Mouse (Mus musculus) midbrain, embryonic 15.5 days (tissue): ENCODE results near the gene Susd6. TPM values are rescaled to one million over a fixed set of nuclear protein-coding genes. Genes with fewer than 3 reads are reported as not detected.

Experiments used
- ATAC-seq: fragments of 200-750 bp; cut with Nextera tagmentation; replicated peaks from 2 replicates; pipeline ENCODE4 v1.8.0; 2017; ENCODE audit warnings: moderate TSS enrichment
- H3K27ac ChIP-seq: fragments of 300-500 bp; sonication (generic); 2 replicates; pipeline ENCODE4 v1.5.1; 2015; ENCODE audit warnings: mild to moderate bottlenecking, inconsistent platforms
- H3K27me3 ChIP-seq: fragments of 300-500 bp; sonication (generic); replicated peaks from 2 replicates; pipeline ENCODE4 v1.6.1; 2015; ENCODE audit warnings: inconsistent platforms
- H3K36me3 ChIP-seq: fragments of 300-500 bp; sonication (generic); replicated peaks from 2 replicates; pipeline ENCODE4 v1.6.1; 2015; ENCODE audit warnings: inconsistent platforms
- H3K4me1 ChIP-seq: fragments of 300-500 bp; sonication (generic); 2 replicates; pipeline ENCODE4 v1.6.1; 2015; ENCODE audit warnings: inconsistent platforms
- H3K4me2 ChIP-seq: fragments of 300-500 bp; sonication (generic); 2 replicates; pipeline ENCODE4 v1.6.1; 2015; ENCODE audit warnings: inconsistent platforms, mild to moderate bottlenecking, moderate library complexity
- H3K4me3 ChIP-seq: fragments of 300-500 bp; sonication (generic); 2 replicates; pipeline ENCODE4 v1.5.1; 2015; ENCODE audit warnings: mild to moderate bottlenecking, inconsistent platforms
- H3K9ac ChIP-seq: fragments of 300-500 bp; sonication (generic); 2 replicates; pipeline ENCODE4 v1.6.1; 2015; ENCODE audit warnings: mild to moderate bottlenecking, inconsistent platforms
- H3K9me3 ChIP-seq: fragments of 300-500 bp; sonication (generic); 2 replicates; pipeline ENCODE4 v1.6.1; 2016; ENCODE audit warnings: inconsistent platforms
- WGBS: fragments of 180-500 bp; shearing (Covaris S2); methylation state at CpG from one replicate; pipeline ENCODE4 v1.1.7; 2015; ENCODE audit warnings: mixed read lengths; 5-methylcytosine and 5-hydroxymethylcytosine counted together
- polyA plus RNA-seq: library from polyadenylated mRNA; unstranded; fragments of >200 nt; fragmentation: Nextera tagmentation; extraction: Ambion mirVana; gene quantifications from 2 replicates; pipeline ENCODE4 v1.2.1, GENCODE M21; 2015

The Susd6 gene
- polyA plus RNA-seq, 1 experiment from 2014 or later, result 13.6 TPM

GRCm38 (mm10) chr12:80877215-80878092, 87.1 kb downstream of the Susd6 start:
- Histone ChIP-seq H3K4me3 (no peak overlapping the region), H3K9ac (no peak overlapping the region), H3K36me3 (peaks cover 18% of the 10 kb centered on the region; the same call in 1 of the 2 replicates), H3K27ac (no peak overlapping the region), H3K27me3 (no peaks in the 10 kb centered on the region), H3K4me1 (no peaks in the 10 kb centered on the region), H3K4me2 (no peak overlapping the region), H3K9me3 (no peaks in the 10 kb centered on the region)
- 85% methylated on average over 7 of the region's 7 CpGs for WGBS
- ATAC-seq, result no peak

GRCm38 (mm10) chr12:80878093-80878430, 87.8 kb downstream of the Susd6 start:
- H3K4me3 ChIP-seq, result no peak overlapping the region
- H3K36me3 ChIP-seq, result peaks cover 18% of the 10 kb centered on the region; the same call in 1 of the 2 replicates
- 90% methylated on average over 6 of the region's 6 CpGs for WGBS
- H3K27ac ChIP-seq, result no peak overlapping the region
- ATAC-seq, result no peak
- H3K27me3 ChIP-seq, result no peaks in the 10 kb centered on the region
- no peaks in the 10 kb centered on the region for H3K4me1 ChIP-seq
- H3K9me3 ChIP-seq, result no peaks in the 10 kb centered on the region
- H3K9ac ChIP-seq, result no peak overlapping the region
- no peak overlapping the region for H3K4me2 ChIP-seq

GRCm38 (mm10) chr12:80878653-80879052, 88.3 kb downstream of the Susd6 start:
- Histone ChIP-seq H3K9ac (no peak overlapping the region), H3K36me3 (peaks cover 18% of the 10 kb centered on the region; the same call in 1 of the 2 replicates), H3K27me3 (no peaks in the 10 kb centered on the region), H3K4me2 (no peak overlapping the region), H3K9me3 (no peaks in the 10 kb centered on the region), H3K27ac (no peak overlapping the region), H3K4me1 (no peaks in the 10 kb centered on the region), H3K4me3 (no peak overlapping the region)
- ATAC-seq, result no peak
- WGBS, result 82% methylated on average over 3 of the region's 3 CpGs

GRCm38 (mm10) chr12:80879267-80879666, 89.0 kb downstream of the Susd6 start:
- Histone ChIP-seq H3K4me2 (no peak overlapping the region), H3K27ac (no peak overlapping the region), H3K4me1 (no peaks in the 10 kb centered on the region), H3K27me3 (no peaks in the 10 kb centered on the region), H3K9ac (no peak overlapping the region), H3K9me3 (no peaks in the 10 kb centered on the region), H3K4me3 (no peak overlapping the region), H3K36me3 (peaks cover 16% of the 10 kb centered on the region; the same call in 1 of the 2 replicates)
- 70% methylated on average over 4 of the region's 4 CpGs for WGBS
- ATAC-seq, result no peak

- peaks cover 10% of the 10 kb centered on the region; the same call in 1 of the 2 replicates for H3K36me3 ChIP-seq
- WGBS, result 94% methylated on average over 3 of the region's 3 CpGs
- H3K4me2 ChIP-seq, result no peak overlapping the region
- ATAC-seq, result no peak
- no peak overlapping the region for H3K9ac ChIP-seq
- H3K4me1 ChIP-seq, result no peaks in the 10 kb centered on the region
- H3K4me3 ChIP-seq, result no peak overlapping the region
- H3K27me3 ChIP-seq, result no peaks in the 10 kb centered on the region
- H3K27ac ChIP-seq, result no peak overlapping the region
- no peaks in the 10 kb centered on the region for H3K9me3 ChIP-seq
These were observed 90.8 kb downstream of the Susd6 start for GRCm38 (mm10) chr12:80881121-80881520.

GRCm38 (mm10) chr12:80883278-80883677, 93.0 kb downstream of the Susd6 start:
- no peak overlapping the region for H3K4me2 ChIP-seq
- no peaks in the 10 kb centered on the region for H3K4me1 ChIP-seq
- no peaks in the 10 kb centered on the region for H3K36me3 ChIP-seq
- no peaks in the 10 kb centered on the region for H3K9me3 ChIP-seq
- H3K4me3 ChIP-seq, result no peak overlapping the region
- no peak overlapping the region for H3K9ac ChIP-seq
- H3K27me3 ChIP-seq, result no peaks in the 10 kb centered on the region
- no peak overlapping the region for H3K27ac ChIP-seq
- 89% methylated on average over 3 of the region's 3 CpGs for WGBS
- no peak for ATAC-seq

GRCm38 (mm10) chr12:80883881-80884280, 93.6 kb downstream of the Susd6 start:
- 71% methylated on average over 5 of the region's 5 CpGs for WGBS
- Histone ChIP-seq H3K4me2 (no peak overlapping the region), H3K4me3 (no peak overlapping the region), H3K9me3 (no peaks in the 10 kb centered on the region), H3K27ac (no peak overlapping the region), H3K4me1 (no peaks in the 10 kb centered on the region), H3K27me3 (no peaks in the 10 kb centered on the region), H3K9ac (no peak overlapping the region), H3K36me3 (no peaks in the 10 kb centered on the region)
- no peak for ATAC-seq

- no peak overlapping the region for H3K27ac ChIP-seq
- no peak overlapping the region for H3K4me3 ChIP-seq
- H3K9ac ChIP-seq, result no peak overlapping the region
- H3K36me3 ChIP-seq, result no peaks in the 10 kb centered on the region
- no peaks in the 10 kb centered on the region for H3K9me3 ChIP-seq
- no peak for ATAC-seq
- no peak overlapping the region for H3K4me2 ChIP-seq
- WGBS, result 57% methylated on average over 15 of the region's 15 CpGs
- no peaks in the 10 kb centered on the region for H3K4me1 ChIP-seq
- H3K27me3 ChIP-seq, result no peaks in the 10 kb centered on the region
These were observed 95.3 kb downstream of the Susd6 start for GRCm38 (mm10) chr12:80885301-80886288.

- Histone ChIP-seq H3K4me2 (no peak overlapping the region), H3K4me1 (no peaks in the 10 kb centered on the region), H3K27me3 (no peaks in the 10 kb centered on the region), H3K27ac (no peak overlapping the region), H3K4me3 (no peak overlapping the region), H3K36me3 (no peaks in the 10 kb centered on the region), H3K9me3 (no peaks in the 10 kb centered on the region), H3K9ac (no peak overlapping the region)
- ATAC-seq, result no peak
- WGBS, result 85% methylated on average over 2 of the region's 2 CpGs
These were observed 96.7 kb downstream of the Susd6 start for GRCm38 (mm10) chr12:80887036-80887435.

GRCm38 (mm10) chr12:80889331-80889730, 99.0 kb downstream of the Susd6 start:
- Histone ChIP-seq H3K4me1 (no peaks in the 10 kb centered on the region), H3K27me3 (no peaks in the 10 kb centered on the region), H3K4me2 (no peak overlapping the region), H3K9me3 (no peaks in the 10 kb centered on the region), H3K4me3 (no peak overlapping the region), H3K36me3 (no peaks in the 10 kb centered on the region), H3K27ac (no peak overlapping the region), H3K9ac (no peak overlapping the region)
- WGBS, result 98% methylated on average over 3 of the region's 3 CpGs
- ATAC-seq, result no peak

GRCm38 (mm10) chr12:80891074-80891473, 100.8 kb downstream of the Susd6 start:
- no peak for ATAC-seq
- Histone ChIP-seq H3K9ac (no peak overlapping the region), H3K27me3 (no peaks in the 10 kb centered on the region), H3K4me2 (no peak overlapping the region), H3K36me3 (no peaks in the 10 kb centered on the region), H3K4me1 (peaks cover 5% of the 10 kb centered on the region; the same call in 1 of the 2 replicates), H3K4me3 (no peak overlapping the region), H3K9me3 (no peaks in the 10 kb centered on the region), H3K27ac (no peak overlapping the region)
- 96% methylated on average over 2 of the region's 2 CpGs for WGBS
